Mouse (Mus musculus) stomach, postnatal 0 days (tissue): ENCODE results near the gene Il21r.

Source experiments
- CTCF ChIP-seq: IDR thresholded peaks from 2 replicates; pipeline ENCODE4 v1.5.1; 2016; ENCODE audit warnings: antibody characterized with exemption, low read depth, mild to moderate bottlenecking, moderate library complexity
- EP300 ChIP-seq: optimal IDR thresholded peaks from 2 replicates; pipeline ENCODE3; 2016; ENCODE audit warnings: antibody characterized with exemption

- no peak for TF ChIP-seq CTCF
- TF ChIP-seq EP300 = no peak
These were observed 16.9 kb upstream of the Il21r start for GRCm38 (mm10) chr7:125586355-125586754.
